ENCODE assay signal across 8 mouse cellular contexts in genomic region chr16:4912907-4913782, GRCm38 (mm10). TPM values are rescaled to one million over a fixed set of nuclear protein-coding genes. Genes with fewer than 3 reads are reported as not detected.
DNase-seq lines count a peak whose midpoint lies in the region; ATAC-seq and TF ChIP-seq lines count a peak whose summit lies in the region.

No protein-coding gene starts in this region.

- H3K4me1 ChIP-seq in bone marrow, adult 2 months (ENCODE audit: control insufficient read depth, insufficient read depth, low read length): peaks cover 5% of the 10 kb centered on the region
- peaks cover 23% of the 10 kb centered on the region for H3K4me1 ChIP-seq in heart, embryonic 15.5 days (replicated peaks)
- 0 out of 2 replicates have a peak, but pooled peaks cover 2% of the 10 kb centered on the region for H3K4me1 ChIP-seq in stomach, postnatal 0 days (replicated peaks; ENCODE audit: control insufficient read depth, insufficient read depth)

- peak overlapping the region; percentile 39; the same call in 1 of the 2 replicates for H3K4me2 ChIP-seq in heart, embryonic 15.5 days
- H3K4me2 ChIP-seq in stomach, postnatal 0 days (replicated peaks; ENCODE audit: low read depth): no peak overlapping the region

- TF ChIP-seq CTCF in bone marrow, adult 2 months (IDR thresholded peaks at IDR 0.05; ENCODE audit: control insufficient read depth, insufficient read depth, low read length): peak; percentile 22; the same call in 1 of the 2 replicates
- TF ChIP-seq CTCF in stomach, postnatal 0 days (IDR thresholded peaks at IDR 0.05; ENCODE audit: low read depth): peak; percentile 24; the same call in 1 of the 2 replicates

- H3K27me3 ChIP-seq in heart, embryonic 15.5 days: no peaks in the 10 kb centered on the region
- no peaks in the 10 kb centered on the region for H3K27me3 ChIP-seq in stomach, postnatal 0 days (ENCODE audit: control insufficient read depth, insufficient read depth, low read length)

- ATAC-seq in heart, embryonic 15.5 days (replicated peaks; ENCODE audit: insufficient number of reproducible peaks, insufficient read depth, low FRiP score, low read depth): 0 out of 2 replicates have a peak, but pooled peaks have one; percentile 6
- peak; percentile 67 for ATAC-seq in stomach, postnatal 0 days (ENCODE audit: low FRiP score, low TSS enrichment)

- no peak for TF ChIP-seq POLR2A in bone marrow, adult 2 months (IDR thresholded peaks at IDR 0.05; ENCODE audit: borderline replicate concordance, control insufficient read depth, low read depth, low read length)

- TF ChIP-seq EP300 in stomach, postnatal 0 days (optimal IDR thresholded peaks at IDR 0.05): no peak

- no peak overlapping the region for H3K9ac ChIP-seq in heart, embryonic 15.5 days
- no peak overlapping the region; the same call in 1 of the 2 replicates for H3K9ac ChIP-seq in stomach, postnatal 0 days (ENCODE audit: low read length)

- peak overlapping the region; percentile 13 for H3K4me3 ChIP-seq in bone marrow, adult 2 months (replicated peaks; ENCODE audit: control insufficient read depth, low read depth, low read length)
- no peak overlapping the region for H3K4me3 ChIP-seq in heart, embryonic 15.5 days
- H3K4me3 ChIP-seq in stomach, postnatal 0 days (ENCODE audit: low read depth, low read length): no peak overlapping the region

- no peaks in the 10 kb centered on the region for H3K9me3 ChIP-seq in heart, embryonic 15.5 days (replicated peaks)
- no peaks in the 10 kb centered on the region for H3K9me3 ChIP-seq in stomach, postnatal 0 days (ENCODE audit: control insufficient read depth, low read length)

- 22% methylated on average over 11 of the region's 11 CpGs for WGBS in bone marrow, adult 2 months
- 62% methylated on average over 11 of the region's 11 CpGs for WGBS in heart, embryonic 15.5 days
- 62% methylated on average over 11 of the region's 11 CpGs for WGBS in stomach, postnatal 0 days

- peaks cover 69% of the 10 kb centered on the region for H3K36me3 ChIP-seq in heart, embryonic 15.5 days
- H3K36me3 ChIP-seq in stomach, postnatal 0 days (ENCODE audit: control insufficient read depth, insufficient read depth, low read length): peaks cover 22% of the 10 kb centered on the region

- DNase-seq in kidney, postnatal 14 days: peak; percentile 35
- no peak for DNase-seq in kidney, adult 9 months
- DNase-seq in lung, postnatal 14 days: peak; percentile 19
- no peak for DNase-seq in stomach, postnatal 0 days (ENCODE audit: low spot score)
- no peak for DNase-seq in ovary, postnatal 36 days (ENCODE audit: low spot score)
- DNase-seq in right cerebral cortex, postnatal 36 days (ENCODE audit: low spot score in 2 of 2): no peak

- H3K27ac ChIP-seq in bone marrow, adult 2 months (ENCODE audit: control insufficient read depth, insufficient read depth, low read depth, low read length, poor library complexity): peak overlapping the region; percentile 87
- H3K27ac ChIP-seq in heart, embryonic 15.5 days: peak overlapping the region; percentile 80
- H3K27ac ChIP-seq in stomach, postnatal 0 days (replicated peaks): peak overlapping the region; percentile 87

RNA-seq across cellular contexts. Expression of gene Nudt16l1, which starts 25.4 kb away (rescaled TPM):
- 30.5 and 49.4 TPM in 2 replicates for polyA plus RNA-seq in bone marrow, adult 2 months (2011; ENCODE audit: insufficient read depth, insufficient read length, low replicate concordance, missing spikeins)
- 97.4 and 122 TPM in 2 replicates for polyA plus RNA-seq in heart, embryonic 15.5 days (2015; fragmentation: Nextera tagmentation; extraction: Ambion mirVana)
- 92.9 and 93.6 TPM in 2 replicates for polyA plus RNA-seq in stomach, postnatal 0 days (2015; fragmentation: Nextera tagmentation; extraction: Ambion mirVana)

RNA-seq across cellular contexts. Expression of gene Mgrn1, which starts 27.1 kb away (rescaled TPM):
- 12.9 and 22.1 TPM in 2 replicates for polyA plus RNA-seq in bone marrow, adult 2 months (2011; ENCODE audit: insufficient read depth, insufficient read length, low replicate concordance, missing spikeins)
- 101 and 112 TPM in 2 replicates for polyA plus RNA-seq in heart, embryonic 15.5 days (2015; fragmentation: Nextera tagmentation; extraction: Ambion mirVana)
- 43.0 and 44.0 TPM in 2 replicates for polyA plus RNA-seq in stomach, postnatal 0 days (2015; fragmentation: Nextera tagmentation; extraction: Ambion mirVana)

RNA-seq across cellular contexts. Expression of gene Ubald1, which starts 33.0 kb away (rescaled TPM):
- 19.4 and 38.1 TPM in 2 replicates for polyA plus RNA-seq in bone marrow, adult 2 months (2011; ENCODE audit: insufficient read depth, insufficient read length, low replicate concordance, missing spikeins)
- 24.7 and 29.7 TPM in 2 replicates for polyA plus RNA-seq in heart, embryonic 15.5 days (2015; fragmentation: Nextera tagmentation; extraction: Ambion mirVana)
- polyA plus RNA-seq in stomach, postnatal 0 days (2015; fragmentation: Nextera tagmentation; extraction: Ambion mirVana): 32.1 and 40.0 TPM in 2 replicates

RNA-seq across cellular contexts. Expression of gene Anks3, which starts 50.9 kb away (rescaled TPM):
- polyA plus RNA-seq in bone marrow, adult 2 months (2011; ENCODE audit: insufficient read depth, insufficient read length, low replicate concordance, missing spikeins): 19.9 and 45.4 TPM in 2 replicates
- 29.4 and 41.2 TPM in 2 replicates for polyA plus RNA-seq in heart, embryonic 15.5 days (2015; fragmentation: Nextera tagmentation; extraction: Ambion mirVana)
- 21.6 and 22.7 TPM in 2 replicates for polyA plus RNA-seq in stomach, postnatal 0 days (2015; fragmentation: Nextera tagmentation; extraction: Ambion mirVana)

Comparison
In these comparisons a context has a peak if more than half of its experiments do, and no peak if none do; other contexts are left out.
1. DNase-seq: peak in kidney, postnatal 14 days (single experiment) and lung, postnatal 14 days (single experiment); none in kidney, adult 9 months (single experiment), stomach, postnatal 0 days (single experiment), ovary, postnatal 36 days (single experiment) and right cerebral cortex, postnatal 36 days (0 of 2).
2. Peak in every context shown above with its lines, with median percentiles within 50 percentile points of each other: H3K27ac ChIP-seq.